Mouse (Mus musculus) c-Kit-positive CD71-positive TER-119-positive erythroid progenitor cells, embryonic 14.5 days (primary cell): Measurements from ENCODE around the gene Vdr.
A peak's percentile ranks its signal among the peaks of the same experiment; 100 is the strongest.

ENCODE experiments used
- DNase-seq: peaks from one replicate; pipeline ENCODE4 v3.0.0-alpha.2; 2013; ENCODE audit warnings: low spot score

Vdr gene

DNA sequence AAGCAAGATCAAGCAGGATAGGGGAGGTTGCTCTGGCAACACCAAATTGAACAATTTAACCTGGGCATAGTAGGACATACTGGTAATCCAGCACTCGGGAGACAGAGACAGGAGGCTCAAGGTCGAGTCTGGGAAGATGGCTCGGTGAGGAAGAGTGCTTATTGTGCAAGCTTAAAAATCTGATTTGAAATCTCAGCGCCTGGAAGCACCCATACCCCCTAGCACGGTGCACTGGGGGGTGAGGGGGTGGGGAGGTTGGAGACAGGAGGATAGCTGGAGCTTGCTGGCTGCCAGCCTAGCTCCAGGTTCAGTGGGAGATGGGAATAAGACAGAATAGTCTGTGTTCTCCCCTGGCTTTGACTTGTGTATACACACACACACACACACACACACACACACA is 9.9 kb upstream of the Vdr start:
- no peak for DNase-seq

DNA sequence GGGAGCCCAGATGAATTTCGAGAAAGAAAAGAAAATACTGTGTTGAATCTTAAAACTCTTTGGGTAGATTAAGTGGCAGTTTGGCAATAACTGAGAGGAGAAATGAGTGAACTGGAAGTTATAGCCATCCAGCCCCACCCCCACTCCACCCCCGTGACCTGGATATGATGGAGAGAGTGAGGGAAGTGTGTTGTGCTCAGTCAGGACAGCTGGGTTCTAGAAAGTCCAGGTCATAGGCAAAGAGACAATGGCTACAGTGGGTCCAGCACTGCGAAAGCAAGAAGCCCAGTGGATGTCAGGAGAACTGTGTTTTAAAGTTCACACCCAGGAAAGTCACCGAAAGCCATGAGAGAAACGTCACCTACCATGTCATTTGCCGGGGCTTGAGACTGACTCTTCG is 8.8 kb upstream of the Vdr start:
- DNase-seq = no peak

DNA sequence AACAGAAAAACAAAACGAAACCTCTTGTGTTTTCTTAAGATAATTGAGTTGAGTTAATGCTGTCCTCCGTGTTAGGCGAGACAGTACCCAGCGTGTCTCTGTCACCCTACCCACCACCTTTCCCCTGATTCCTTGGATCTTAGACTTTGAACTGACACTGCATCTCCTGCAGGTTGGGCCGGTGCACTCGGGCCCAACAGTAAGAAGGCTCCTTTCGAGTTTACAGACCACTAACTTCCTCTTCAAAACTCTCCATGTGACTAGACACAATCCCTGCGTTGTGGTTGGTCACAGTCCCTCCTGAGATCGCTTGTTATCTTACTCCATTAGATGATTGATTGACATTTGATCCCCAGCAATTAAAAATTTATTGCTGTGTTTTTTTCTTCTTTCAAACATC is 7.6 kb upstream of the Vdr start:
- DNase-seq = no peak

DNA sequence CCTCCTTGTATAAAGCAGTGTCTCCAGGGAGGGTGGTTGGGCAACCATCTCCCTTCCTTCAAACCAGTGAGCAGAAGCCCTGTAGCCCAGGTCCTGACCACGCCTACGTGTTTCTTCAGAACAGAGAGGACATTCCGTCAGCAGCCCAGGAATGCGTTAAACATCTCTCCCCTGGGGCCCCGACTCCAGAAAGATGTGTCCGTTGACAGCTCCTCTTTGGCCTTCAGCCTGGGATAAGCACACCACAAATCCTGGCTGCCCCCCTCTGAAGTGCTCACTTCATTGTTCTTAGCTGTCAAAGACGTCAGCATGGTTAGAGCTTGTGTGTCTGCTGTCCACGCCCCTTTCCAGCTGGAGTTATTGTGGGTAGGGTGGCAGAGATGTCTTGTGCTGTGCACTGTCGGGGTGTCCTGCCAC is 3.9 kb upstream of the Vdr start:
- no peak for DNase-seq

DNA sequence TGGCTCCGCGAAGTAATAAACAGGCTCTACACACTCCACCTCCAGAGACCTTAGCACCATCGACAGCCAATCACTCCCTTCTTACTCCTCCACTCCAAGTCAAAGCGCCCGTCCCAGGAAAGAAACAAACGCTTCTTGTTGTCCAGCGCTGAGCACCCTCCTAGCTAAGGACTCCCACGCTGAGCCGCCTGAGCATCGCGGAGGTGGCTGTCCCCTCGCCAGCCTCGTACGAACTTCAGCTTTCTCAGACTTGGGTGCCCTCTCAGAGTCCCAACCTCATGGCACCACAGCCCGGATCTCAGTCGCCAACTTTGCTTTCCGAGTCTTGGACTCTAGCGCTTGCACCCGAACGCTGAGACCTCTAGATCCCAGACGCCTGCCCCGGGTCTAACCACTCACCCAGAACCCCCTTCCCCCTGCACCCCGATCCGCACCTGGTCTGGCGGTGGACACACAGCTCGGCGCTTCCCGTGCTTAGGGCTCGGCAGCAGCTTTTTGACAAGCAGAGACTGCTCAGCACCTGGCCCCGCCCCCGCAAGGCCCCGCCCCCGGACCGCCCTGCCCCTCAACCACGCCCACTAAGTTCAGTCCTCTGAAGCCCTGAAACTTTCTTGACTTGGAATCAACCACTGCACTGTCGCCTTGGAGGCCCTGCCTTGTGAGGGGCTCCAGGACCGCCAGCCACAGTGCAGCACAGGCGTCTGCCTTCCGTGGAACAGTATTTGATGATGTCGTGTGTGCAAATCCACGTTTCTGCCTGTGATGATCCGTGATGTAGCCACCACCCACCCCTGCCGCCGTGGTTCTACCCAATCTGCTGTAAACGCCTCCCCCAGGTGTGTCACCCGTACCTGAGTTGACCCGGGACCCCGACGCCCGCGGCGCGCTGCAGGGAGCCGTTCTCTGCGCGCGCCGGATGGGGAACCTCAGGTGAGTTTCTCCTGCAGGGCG is 2.4 kb downstream of the Vdr start:
- DNase-seq = peak; percentile 50

DNA sequence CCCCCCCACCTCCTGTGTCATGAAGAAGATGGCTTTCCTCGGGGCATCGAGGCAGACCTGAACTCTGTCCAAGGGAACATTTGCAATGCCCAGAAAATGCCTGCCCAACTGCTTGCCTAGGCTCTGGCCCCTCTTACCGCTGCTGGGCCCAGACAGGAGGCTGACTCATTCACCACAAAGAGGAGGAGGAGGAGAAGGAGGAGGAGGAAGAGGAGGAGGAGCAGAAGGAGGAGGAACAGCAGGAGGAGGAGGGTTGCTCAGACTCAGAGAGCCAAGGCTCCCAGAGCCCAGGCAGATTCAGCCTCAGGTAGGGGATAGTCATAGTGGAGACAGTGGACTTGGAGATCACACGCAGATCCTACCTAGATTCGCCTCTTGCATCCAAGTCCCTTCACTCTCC is 3.2 kb downstream of the Vdr start:
- no peak for DNase-seq

DNA sequence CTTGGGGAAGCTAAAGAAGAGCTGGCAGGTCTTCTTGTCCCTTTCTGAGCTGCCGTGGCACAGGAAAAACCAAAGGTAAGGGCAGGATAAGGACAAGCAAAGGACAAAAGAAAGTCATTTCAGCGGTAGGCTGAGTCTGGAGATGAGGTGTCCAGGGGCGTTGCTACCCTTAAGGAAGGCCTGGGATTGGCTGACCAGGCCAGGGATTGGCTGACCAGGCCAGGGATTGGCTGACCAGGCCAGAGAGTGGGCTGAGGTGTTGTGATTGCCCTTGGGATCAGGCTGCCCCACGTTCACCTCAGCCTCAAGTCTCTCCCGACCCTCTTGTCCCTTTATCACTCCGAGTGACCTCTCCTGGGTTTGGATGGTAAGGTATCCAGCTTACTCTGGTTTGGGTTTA is 5.1 kb downstream of the Vdr start:
- no peak for DNase-seq

DNA sequence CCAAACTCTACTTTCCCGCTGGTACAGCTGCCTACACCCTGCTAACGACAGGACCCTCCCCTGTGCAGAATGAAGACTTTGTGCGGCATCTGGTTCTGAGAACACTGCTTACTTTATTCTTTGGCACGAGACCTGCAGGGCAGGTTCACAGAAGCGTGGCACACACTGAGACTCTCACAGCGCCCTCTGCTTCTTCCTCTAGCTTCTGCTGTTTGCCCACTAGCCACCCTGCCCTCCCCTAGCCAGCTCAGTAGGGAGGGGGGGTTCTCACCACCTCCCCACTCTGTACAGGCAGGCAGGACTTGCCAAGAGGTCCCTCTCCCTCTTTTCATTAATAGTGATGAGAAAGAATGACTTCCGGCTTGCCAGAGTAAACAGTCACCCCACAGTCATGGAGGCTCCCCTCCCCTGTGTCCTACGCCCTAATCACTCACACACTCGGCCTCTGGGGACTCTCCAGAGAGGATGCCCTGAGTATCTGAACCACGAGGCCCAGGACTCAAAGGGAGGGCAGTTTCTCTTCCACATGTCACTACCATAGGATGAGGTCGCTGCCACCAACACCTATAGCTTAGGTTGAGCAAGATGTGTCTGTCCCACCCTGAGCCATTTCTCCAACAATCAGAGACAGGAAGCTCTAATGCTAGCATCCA is 6.0 kb downstream of the Vdr start:
- DNase-seq = no peak

DNA sequence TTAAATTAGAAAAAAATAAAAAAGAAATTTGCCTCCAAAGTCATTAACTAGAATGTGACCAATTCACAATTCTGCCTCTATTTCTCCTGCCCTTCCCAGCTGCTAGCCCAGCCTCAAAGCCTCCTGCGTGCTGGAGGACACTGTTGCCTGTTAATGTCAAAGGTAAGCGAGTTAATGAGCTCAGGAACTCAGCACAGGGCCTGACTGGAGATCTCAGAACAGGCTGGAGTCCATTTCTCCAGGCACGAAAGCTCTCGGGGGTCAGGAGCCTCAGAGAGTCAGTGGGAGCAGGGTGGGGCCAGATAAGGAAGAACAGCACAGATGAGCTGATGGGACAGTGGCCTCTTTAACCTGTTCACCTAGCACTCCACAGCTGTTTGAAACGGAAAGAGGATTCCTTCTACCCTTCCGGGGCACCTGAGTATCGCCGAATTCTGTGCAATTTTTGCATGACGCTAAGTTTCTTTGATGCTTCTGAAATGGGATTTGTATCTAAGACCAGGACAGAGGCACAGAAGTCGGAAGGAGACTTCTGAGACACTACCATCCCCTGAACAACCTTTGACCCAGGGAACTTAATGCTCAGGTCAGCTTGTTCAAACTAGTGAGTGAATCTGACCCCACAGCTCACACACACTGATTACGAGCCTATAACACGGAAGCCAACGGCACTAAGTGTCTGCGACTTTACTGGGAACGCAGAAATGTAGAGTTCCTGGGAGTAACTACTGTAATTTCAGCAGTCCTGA is 7.0 kb downstream of the Vdr start:
- DNase-seq = no peak

DNA sequence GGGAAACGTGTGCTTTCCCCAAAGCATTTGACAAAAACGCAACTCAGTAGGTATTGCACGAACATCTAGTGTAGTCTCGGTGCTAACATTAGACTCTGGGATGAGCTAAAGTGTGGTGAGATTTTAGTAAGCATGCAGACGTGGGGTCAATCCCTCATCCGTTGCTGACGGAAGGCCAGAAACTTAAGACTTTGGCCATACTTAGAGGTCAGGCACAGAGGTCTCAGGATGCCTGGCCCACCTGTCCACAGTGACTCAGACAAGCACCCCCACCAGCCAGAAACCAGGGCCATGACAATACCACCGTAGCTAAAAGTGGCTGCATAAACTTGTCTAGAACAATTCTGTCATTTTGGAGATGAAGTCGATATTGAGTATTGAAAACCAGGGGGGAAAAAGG is 9.4 kb downstream of the Vdr start:
- DNase-seq = no peak

DNA sequence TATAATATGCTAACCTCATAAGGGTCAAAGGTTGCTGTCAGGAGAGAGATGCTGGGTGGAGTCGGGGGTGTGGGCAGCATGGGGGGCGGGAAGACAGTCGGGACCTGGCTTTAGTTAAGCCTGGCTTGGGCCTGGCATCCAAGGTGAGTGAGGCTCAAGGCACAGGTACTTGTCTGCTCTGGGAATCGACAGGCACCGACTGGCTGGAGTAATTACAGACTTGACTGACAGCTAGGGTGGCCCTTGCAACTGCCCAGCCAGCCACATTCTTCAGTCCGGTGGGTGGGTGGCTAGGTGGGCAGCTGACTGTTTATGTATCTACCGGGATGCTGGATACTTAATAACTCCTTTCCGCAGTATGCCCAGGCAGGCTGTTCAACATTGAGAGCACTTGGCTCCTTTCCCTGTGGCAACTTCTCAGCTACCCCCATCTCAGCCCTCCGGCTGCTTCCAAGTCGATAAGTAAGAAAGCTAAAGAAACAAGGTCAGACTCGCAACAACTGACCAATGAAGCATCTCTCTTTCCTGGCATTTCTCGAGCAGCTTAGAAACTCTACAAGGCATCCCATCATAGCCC is 10.0 kb downstream of the Vdr start:
- no peak for DNase-seq

DNA sequence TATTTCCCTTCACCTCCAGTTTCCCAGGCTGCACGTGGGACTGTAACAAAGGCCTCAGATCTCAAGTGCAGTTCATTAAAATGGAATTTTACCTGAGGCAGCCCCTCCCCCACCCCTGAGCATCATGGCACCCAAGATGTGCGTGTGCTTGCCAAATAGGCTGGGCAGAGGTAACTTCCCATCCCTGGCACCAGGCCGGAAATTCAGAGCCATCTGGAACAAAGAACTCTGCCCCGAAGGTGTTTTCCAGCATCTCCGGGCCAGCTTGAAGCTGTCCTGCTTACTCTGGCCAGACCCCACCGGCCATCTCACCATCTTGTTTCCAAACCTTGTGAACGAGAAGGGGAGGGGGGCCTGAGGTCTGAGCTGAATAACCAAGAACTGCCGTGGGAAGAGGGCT is 10.7 kb downstream of the Vdr start:
- no peak for DNase-seq

DNA sequence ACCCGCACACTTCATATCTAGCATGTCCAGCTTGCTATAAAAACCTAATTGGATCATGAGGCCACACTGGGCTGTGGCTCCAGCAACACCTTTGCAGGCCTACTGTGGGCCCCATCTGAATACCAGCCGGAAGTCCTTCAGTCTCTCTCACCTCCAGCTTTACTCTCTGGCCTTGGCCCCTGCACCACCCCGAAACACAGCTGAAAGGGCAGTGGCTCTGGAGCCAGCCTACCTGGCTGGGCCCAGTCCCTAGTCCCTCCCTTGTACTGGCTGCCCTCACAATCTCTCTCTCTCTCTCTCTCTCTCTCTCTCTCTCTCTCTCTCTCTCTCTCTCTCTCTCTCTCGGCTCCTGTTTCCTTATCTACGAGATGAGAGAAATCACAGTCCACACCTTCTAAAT is 11.6 kb downstream of the Vdr start:
- DNase-seq = no peak

DNA sequence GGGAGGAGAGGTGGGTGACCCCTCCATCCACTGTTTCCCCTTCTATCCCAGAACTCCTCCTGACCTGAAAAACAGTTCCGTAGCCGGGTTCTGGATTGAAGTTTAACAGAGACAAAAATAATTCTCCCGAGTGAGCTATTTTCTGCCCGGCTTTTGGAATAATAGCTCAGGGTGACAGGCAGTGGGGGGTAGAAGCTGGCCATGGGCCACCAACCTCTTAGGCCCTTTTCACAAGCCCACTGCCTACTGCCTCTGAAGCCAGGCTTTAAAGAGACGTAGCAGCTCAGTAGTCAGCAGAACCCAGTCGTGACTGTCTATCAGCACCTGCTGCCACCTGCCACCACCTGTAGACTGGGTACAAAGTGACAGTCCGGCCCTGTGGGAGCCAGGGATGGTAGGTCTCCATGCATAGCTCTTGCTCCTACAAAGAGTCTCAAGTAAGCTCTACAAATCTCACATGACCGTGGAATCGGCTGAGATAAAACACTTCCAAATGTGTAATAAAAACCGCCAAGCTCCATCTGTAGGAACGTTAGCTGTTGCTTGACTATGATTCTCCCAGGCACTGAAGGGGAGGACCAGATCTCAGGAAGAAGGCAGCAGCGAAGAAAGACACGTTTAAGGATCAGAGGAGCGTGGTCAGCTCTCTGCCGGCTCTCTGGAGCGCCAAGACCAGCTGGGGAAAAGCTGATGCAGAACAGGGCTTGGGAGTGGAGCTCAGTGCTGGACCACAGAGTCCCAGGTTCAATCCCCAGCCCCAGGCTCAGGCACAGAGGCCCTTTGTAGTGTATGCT is 13.4 kb downstream of the Vdr start:
- DNase-seq = no peak

DNA sequence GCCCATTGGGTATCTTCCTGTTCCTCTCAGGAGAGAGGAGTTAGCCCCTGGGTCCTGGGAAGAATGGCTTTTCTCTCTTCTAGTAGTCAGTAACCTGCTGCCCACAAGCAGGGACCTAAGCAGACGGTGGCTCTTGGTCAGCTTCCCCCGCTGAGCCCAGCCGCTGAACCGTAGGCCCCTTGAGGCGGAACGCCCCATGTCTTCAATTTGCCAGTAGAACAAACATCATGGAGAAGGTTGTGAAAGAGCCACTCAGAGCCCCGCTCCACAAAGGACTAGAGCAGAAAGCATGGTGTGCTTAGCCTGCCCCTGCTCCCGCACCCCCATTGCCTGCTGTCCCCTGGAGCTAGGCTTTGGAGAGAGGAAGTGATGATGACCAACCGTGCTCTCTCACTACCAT is 14.1 kb downstream of the Vdr start:
- no peak for DNase-seq

DNA sequence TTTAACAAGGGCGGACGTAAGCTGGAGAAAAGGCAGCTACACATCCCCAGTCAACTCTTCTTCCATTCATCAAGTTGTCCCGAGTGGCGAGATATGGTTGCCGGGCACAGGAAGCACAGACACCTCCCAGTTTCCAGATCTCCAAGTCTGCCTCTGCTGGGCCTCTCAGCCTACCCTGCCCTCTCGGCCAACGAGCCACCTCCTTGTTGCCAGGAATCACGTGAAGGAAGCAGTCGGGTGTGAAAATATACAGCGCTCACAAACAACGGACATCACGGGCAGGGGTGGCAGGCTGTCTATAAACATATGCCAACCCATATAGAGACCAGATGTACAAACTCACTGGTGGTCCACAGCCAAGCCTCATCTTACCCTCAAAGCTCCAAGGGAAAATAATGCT is 14.6 kb downstream of the Vdr start:
- no peak for DNase-seq

DNA sequence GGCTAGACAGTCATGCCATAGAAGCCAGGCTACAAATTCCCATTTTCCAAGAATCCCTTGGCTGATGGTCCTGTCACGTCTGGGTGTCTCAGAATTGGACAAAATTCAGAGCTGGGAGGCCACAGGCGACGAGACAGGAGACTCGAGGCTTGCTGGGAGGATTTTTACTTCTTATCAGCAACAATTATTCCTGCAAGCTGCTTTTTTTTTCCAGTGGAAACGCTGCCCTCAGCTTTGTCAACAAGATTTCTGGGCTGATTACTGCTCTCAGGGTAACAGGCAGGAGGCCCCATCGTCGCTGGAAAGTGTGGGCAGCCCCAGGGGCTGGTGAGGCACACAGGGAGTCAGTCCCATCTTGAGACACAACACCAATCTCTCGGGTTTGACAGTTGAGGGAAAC is 17.9 kb downstream of the Vdr start:
- no peak for DNase-seq

DNA sequence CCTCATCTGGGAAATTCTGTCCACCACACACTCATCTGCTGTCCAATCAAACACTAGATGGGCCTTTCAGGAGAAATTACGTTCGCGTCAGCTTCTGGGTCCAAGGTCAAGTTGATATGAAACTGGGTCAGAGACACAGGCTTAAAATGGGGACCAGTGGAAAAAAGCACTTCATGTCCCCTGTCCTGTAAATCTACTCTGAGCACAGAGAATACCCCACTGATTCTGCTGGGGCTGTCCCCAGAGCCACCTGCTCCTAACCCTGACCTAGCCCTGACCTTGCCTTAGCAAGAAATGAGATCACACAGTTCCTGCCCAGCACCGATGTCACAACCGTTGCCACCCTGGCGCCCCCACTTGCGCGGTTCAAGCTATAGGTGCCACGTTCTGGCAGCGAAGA is 20.0 kb downstream of the Vdr start:
- no peak for DNase-seq

DNA sequence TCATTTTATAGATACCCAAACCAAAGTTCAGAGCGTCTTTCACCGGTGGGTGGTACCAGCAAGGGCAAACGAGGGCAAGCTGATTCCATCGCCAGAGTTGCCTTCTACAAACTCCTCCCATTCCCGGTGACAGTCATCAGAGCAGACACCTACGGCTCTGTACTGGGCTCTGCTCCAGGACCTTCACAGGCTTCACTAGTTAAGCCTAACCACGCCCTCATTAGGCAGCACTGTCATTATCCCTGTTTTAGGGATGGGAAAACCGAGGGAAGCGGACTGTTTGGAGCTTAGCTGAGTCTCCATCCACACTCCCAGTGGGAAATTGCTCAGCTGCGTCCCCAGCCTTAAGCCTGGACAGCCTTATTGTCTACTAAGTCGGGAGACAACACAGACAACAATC is 20.4 kb downstream of the Vdr start:
- no peak for DNase-seq

DNA sequence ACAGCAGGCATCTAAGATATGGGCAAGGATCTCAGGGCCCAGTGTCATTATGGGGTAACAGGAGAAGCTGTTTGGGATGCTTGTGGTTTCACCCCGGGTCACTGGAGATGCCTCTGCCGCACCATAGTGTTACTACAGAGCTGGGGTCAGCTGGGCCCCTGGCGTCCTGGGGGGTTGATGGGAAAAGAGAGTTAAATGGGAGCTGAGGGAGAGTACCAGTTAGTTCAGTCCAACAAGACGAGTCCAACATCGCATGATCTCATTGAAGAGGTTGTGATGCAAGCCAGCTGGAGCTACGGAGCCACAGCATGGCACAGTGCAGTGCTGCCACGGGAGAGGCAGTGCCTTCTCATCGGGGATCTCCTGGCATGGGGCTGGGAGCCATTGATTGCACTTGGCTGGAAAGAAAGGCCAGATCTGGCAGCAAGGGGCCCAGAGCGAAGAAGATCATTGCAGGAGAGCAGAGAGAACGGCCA is 22.9 kb downstream of the Vdr start:
- no peak for DNase-seq

DNA sequence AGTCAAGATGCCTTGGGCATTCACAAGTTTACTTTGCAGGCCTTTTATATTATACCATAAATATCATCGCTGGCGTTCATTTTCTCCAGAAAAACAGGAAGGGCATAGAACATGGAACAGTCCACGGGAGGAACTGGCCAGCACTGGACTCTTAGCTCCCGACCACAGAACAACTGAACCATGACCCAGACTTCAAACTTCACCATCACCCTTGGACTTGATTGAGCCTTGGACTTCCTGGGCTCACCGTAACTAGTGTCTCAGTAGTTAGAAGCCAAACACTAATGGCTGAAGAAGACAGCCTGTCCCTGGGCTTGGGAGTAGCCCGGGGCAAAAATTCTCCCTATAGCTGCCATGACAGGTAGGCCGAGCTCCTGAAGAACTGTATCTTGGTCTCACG is 29.0 kb downstream of the Vdr start:
- no peak for DNase-seq

DNA sequence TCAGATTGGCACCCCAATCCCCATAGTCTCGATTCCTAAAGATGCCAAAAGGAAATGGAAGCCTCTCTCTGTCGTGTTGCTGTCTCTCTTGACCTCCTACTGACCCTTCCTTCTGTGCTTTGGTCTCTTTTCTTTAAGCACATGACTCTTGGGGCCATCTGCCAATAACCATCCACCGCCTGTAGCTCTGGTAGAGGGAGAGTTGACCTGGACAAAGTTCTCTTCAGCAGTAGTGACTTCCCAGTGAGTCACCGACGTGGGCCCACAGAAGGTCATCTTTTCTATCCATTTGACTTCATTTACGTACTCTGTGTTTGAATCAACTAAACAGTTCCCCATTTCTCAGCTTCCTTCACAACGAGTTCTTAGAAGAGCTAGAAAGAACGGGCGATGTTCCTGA is 30.0 kb downstream of the Vdr start:
- no peak for DNase-seq
